Mouse (Mus musculus): Measurements from ENCODE around the gene Gm4070.
"Not testable (repeated sequence)": the region's sequence is repeated elsewhere in the genome, so short reads cannot be mapped to it uniquely, and the experiment has no call there.

Gene Gm4070

DNA sequence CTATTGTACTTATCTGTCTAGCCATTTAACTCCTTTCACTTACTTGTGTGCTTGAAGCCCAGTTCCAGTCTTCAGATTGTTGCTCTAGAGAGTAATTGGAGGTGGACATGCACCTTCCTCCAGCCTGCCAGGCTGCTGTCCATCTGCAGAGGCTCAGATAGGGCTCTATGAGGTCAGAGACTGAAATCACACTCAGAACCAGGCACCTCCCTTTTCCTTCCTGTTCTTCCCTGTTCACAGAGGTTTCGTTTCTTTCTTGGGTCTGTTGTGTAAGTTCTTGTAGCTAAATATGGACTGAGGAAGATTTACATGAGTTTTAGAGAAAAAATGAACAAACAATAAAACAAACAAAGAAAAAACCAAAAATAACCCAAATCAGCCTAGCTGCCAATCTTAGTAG is at the start of gene Gm4070:
Gene Gm4070, minus strand, starts transcription at position 156 of the 400 bp plus-strand sequence.
- DNase-seq: not testable (repeated sequence)

DNA sequence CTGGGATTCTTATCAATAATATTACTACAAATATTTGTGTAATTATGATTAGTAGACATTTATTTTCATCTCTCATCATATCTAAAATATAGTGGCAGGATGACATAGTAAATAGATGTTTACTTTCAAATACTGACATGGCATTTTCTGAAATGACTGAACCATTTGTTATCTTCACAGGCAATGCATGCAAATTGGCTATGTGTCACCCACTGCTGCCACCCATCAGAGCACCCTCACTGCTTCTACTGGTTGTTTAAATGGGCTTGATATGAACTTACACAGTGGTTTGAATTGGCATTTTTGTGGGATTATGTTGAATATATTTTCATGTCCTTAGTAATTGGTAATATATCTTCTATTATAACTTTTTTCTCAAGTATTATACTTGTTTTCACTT is 773 bp upstream of the Gm4070 start:
- DNase-seq: not testable (repeated sequence)

DNA sequence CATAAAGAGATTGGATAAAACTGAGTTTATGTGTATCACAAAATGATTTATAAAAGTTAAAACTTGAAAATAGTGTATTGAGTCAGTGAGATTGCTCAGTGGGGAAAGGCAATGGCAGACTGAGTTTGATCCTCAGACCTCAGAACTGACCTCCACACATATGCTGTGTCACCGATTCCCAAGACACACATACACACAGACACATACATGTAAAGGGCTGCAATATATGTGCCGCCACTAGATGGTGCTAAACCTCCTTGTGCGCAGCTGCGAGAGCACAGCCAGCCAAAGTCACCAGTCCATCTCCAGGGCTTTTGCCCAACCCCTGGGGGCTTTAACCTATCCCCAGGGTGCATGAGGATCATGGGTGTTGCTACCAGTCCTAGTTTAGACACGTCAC is 1.4 kb downstream of the Gm4070 start:
- DNase-seq: not testable (repeated sequence)

DNA sequence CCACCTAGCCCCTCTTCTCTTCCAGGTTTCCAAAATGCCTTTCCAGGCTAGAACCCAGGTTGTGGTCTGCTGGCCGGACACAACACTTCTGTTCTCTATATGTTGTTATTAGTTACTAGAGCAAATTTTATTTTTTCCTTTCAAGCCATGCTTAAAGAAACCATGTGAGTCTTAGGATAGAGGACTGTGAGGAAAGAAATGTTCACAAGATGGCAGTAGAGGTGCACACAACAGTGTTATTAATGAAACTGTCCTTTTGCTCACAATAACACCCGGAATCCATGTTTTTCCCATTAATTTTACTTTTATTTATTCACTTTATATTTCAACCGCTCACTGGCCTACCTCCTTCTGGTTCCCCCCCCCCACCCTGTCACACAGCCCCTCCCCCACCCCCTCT is 8.5 kb downstream of the Gm4070 start:
- not testable (repeated sequence) for DNase-seq

DNA sequence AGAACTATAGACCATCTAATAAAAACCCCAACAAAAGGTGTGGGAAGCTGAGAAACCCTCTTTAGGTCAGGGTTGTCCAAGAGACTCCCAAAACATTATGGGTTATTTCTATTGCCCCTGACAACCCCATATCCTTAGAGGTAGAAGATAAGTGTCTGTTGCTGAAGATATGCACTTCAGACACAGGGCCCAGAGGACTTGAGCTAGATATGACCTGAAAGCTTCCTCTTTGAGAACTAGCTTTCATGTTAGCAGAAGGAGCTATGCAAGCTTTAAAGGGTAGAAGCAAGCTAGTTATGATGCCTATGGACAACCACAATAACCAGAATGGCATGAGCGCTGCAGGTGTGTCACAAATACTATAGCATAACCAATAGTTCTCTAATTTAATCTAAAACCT is 21.6 kb downstream of the Gm4070 start:
- DNase-seq: not testable (repeated sequence)

DNA sequence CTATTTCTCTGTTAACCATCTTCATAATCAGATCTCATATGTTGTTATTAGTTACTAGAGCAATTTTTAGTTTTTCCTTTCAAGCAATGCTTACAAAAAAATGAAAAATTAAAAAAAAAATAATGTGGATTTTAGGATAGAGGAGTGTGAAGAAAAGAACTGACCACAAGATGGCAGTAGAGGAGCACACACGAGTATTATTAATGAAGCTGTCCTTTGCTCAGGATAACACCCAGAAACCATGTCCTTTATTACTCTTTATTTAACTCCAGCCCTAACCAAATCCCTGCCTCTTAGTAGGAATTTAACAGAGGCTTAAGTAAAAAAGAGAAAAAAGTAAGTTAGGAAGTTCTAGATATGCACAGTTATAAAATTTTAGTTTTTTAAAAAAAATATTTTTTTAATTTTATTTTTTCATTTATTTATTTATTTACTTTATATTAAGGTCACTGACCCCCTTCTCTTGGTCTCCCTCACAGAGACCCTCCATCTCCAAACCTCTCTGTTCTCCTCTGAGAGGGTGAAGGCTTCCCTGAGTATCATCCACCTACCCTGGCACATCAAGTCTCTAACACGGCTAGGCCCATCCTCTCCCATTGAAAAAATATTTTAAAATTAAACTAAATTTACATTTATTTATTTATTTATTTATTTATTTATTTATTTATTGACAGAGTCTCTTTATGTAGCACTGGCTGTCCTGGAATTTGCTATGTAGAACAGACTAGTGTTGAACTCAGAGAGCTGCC is 70.0 kb downstream of the Gm4070 start:
- DNase-seq: not testable (repeated sequence)

DNA sequence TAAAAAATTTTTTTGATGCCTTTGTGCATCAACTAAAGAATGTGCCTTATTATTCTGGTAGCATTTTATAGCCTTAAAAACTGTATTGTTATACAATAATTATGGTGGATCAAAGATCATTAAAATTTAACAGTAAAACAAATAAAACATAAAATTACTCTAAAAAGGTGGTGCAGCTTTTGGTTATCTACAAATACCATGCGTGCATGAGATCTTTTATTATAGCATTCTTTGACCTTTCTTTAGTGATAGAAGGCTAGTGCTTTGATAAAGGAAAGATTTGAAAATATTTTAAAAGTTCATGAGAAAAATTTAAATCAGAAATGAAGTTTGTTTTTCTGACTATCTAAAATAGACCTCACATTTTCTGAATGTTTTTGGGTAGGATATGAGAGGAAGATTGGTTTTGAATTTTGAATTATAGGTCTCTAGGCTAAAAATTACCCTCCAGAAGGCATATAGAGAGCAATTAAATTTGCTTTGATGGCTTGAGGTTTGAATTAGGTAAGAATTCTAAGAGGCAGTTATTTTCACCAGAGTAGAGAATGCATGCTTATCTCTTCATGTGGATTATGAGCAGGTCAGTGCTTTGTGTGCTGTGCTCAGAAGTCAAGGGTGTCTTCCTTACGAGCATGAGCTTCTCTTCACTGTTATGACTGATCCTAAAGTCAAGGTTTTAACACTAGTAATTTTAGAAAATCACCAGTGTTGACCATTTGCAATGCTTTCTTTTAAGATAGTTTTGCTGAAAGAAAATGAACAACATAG is 73.9 kb downstream of the Gm4070 start:
- not testable (repeated sequence) for DNase-seq

DNA sequence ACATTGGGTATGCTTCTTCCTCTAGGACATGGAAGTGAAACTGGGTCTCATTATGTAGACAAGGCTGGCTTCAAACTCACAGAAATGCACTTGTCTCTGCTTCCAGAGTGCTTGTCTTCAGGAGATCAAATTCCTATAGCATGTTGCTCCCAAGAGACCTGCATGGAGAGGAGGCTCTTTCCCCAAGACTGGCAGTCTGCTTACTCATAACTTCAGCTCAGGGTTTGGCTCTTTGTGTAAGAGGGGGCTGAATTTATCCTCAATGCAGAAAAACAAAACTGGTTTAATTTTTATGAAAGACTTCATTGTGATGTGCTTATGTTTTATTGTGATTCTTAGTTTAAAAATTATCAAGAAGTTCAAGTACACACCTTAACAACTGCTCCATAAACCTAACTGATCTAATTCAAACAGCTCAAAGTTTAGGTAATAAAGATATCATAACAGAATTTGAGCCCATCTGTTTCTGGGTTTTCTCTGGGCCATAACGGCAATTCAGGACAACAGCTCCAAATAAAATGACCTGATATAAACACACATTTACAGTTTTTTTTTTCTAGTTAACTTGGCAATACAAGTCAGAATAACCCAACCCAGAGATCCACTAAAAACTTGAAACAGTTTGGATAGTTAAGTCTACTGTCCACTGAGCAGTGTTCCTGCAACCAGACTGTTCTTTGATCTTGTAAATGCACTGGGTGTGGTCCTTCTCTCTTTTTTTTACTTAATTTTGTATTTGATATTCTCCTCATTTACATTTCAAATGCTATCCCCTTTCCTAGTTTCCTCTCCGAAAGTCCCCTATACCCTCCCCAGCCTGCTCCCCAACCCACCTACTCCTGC is 97.8 kb downstream of the Gm4070 start:
- DNase-seq: not testable (repeated sequence)
